Mouse (Mus musculus) midbrain, embryonic 11.5 days (tissue): ENCODE measurements around the gene Etv6. TPM values are rescaled to one million over a fixed set of nuclear protein-coding genes. Genes with fewer than 3 reads are reported as not detected.

Experiments
- ATAC-seq: fragments of 200-750 bp; cut with Nextera tagmentation; 2 replicates; pipeline ENCODE4 v1.8.0; 2017; ENCODE audit warnings: moderate TSS enrichment, moderate library complexity; ENCODE audit not compliant: low FRiP score
- DNase-seq: peaks from one replicate; pipeline ENCODE4 v3.0.0; 2015; ENCODE audit warnings: low spot score; ENCODE audit errors: missing footprints
- H3K27ac ChIP-seq: fragments of 300-500 bp; sonication (generic); 2 replicates; pipeline ENCODE4 v1.5.1; 2014; ENCODE audit warnings: low read depth, low read length
- H3K27me3 ChIP-seq: fragments of 300-500 bp; sonication (generic); 2 replicates; pipeline ENCODE4 v1.6.1; 2014; ENCODE audit warnings: mild to moderate bottlenecking, low read length, moderate library complexity, mixed read lengths; ENCODE audit not compliant: control insufficient read depth, insufficient read depth
- H3K36me3 ChIP-seq: fragments of 300-500 bp; sonication (generic); 2 replicates; pipeline ENCODE4 v1.6.1; 2014; ENCODE audit warnings: mild to moderate bottlenecking, low read length, moderate library complexity, mixed read lengths; ENCODE audit not compliant: control insufficient read depth, insufficient read depth
- H3K4me1 ChIP-seq: fragments of 300-500 bp; sonication (generic); 2 replicates; pipeline ENCODE4 v1.6.1; 2014; ENCODE audit warnings: low read length; ENCODE audit not compliant: control insufficient read depth, insufficient read depth
- H3K4me2 ChIP-seq: fragments of 300-500 bp; sonication (generic); 2 replicates; pipeline ENCODE4 v1.6.1; 2014; ENCODE audit warnings: mild to moderate bottlenecking, moderate library complexity
- H3K4me3 ChIP-seq: fragments of 300-500 bp; sonication (generic); 2 replicates; pipeline ENCODE4 v1.5.1; 2014; ENCODE audit warnings: low read depth, low read length
- H3K9ac ChIP-seq: fragments of 300-500 bp; sonication (generic); 2 replicates; pipeline ENCODE4 v1.6.1; 2014; ENCODE audit warnings: low read length
- H3K9me3 ChIP-seq: fragments of 300-500 bp; sonication (generic); 2 replicates; pipeline ENCODE4 v1.6.1; 2016; ENCODE audit warnings: low read length; ENCODE audit not compliant: control insufficient read depth
- WGBS: fragments of 180-500 bp; shearing (Covaris S2); extraction: QIAGEN DNeasy Blood & Tissue Kit; methylation state at CpG from one replicate; pipeline ENCODE4 v1.1.7; 2014; 5-methylcytosine and 5-hydroxymethylcytosine counted together
- polyA plus RNA-seq: library from polyadenylated mRNA; unstranded; fragments of >200 nt; fragmentation: Nextera tagmentation; extraction: Ambion mirVana; gene quantifications from 2 replicates; pipeline ENCODE4 v1.2.1, GENCODE M21; 2014

Etv6 gene
- polyA plus RNA-seq, 1 experiment from 2014 or later, result 14.0 TPM

DNA sequence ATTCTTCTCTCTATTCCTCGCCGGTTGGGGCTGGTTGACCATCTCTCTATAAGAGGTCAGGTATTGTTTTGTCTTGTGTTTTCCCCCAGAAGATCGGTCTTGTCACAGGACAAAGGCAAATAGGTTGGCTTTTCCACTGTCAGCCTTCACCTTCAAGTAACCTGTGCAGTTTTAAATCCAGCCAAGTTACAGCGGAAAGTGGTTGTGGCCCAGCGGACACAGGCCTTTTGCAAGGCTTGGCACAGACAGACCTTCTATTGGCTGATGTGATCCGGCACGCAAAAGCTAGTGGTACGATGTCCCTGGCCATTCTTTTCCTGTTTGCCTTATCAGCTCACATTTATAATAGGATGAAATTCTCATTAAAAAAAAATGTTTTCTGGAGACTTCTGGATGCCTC is 3.9 kb downstream of the Etv6 start:
- 85% methylated on average over 8 of the region's 8 CpGs for WGBS

DNA sequence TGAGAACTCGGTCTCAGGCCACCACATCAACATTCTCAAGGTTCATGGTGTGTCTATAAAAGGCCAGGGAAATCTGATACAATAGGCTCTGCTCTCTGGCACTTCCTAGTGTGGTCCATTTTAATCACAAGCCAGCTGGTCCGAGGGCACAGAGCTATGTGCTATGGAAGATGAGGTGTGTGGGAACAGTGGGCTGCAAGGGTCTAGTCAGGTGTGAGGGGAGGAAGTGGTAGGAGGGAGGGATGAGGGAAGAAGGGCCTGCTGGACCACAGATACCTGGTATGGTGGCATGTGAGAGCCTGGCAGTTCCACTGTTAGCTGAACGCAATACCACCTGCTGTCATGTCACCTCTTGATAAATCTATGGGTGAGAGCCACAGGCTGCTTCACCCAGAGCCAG is 4.8 kb downstream of the Etv6 start:
- H3K36me3 ChIP-seq, result no peaks in the 10 kb centered on the region
- no peak overlapping the region for H3K27ac ChIP-seq
- ATAC-seq (no peak), DNase-seq (no peak)
- H3K9ac ChIP-seq, result no peak overlapping the region
- H3K4me3 ChIP-seq, result no peak overlapping the region
- H3K9me3 ChIP-seq, result no peaks in the 10 kb centered on the region
- 75% methylated on average over 3 of the region's 3 CpGs for WGBS
- H3K4me2 ChIP-seq, result no peak overlapping the region
- H3K4me1 ChIP-seq, result peaks cover 33% of the 10 kb centered on the region
- H3K27me3 ChIP-seq, result no peaks in the 10 kb centered on the region

More for the DNA sequence above, 3.9 kb downstream of the Etv6 start:
- no peak overlapping the region for H3K9ac ChIP-seq
- H3K4me3 ChIP-seq, result no peak overlapping the region
- no peak overlapping the region for H3K27ac ChIP-seq
- ATAC-seq (no peak), DNase-seq (no peak)
- H3K36me3 ChIP-seq, result no peaks in the 10 kb centered on the region
- H3K9me3 ChIP-seq, result no peaks in the 10 kb centered on the region
- no peaks in the 10 kb centered on the region for H3K27me3 ChIP-seq
- no peak overlapping the region for H3K4me2 ChIP-seq
- peaks cover 32% of the 10 kb centered on the region for H3K4me1 ChIP-seq

DNA sequence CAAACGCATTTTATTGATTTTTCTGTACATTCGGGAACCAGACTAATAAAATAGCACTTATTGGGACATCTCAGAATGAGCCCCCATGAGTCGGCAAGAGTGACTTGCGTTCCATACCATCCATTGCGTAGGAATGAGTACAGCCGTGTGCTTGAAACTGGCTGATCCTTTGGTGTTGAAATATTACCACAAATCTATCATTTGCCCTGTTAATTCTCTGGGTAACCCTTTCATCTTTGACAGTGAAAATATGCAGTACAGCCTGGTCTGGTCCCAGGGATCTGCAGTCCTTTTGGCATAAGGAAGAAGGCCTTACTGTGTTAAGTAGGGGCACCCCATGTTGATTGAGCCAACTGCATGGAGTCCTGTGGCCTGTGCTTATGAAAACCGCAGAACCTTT is 5.8 kb downstream of the Etv6 start:
- Histone ChIP-seq H3K9ac (no peak overlapping the region), H3K9me3 (no peaks in the 10 kb centered on the region), H3K4me3 (no peak overlapping the region), H3K27ac (no peak overlapping the region), H3K36me3 (no peaks in the 10 kb centered on the region), H3K27me3 (no peaks in the 10 kb centered on the region), H3K4me1 (peaks cover 36% of the 10 kb centered on the region), H3K4me2 (no peak overlapping the region)
- 90% methylated on average over 7 of the region's 7 CpGs for WGBS
- ATAC-seq, result no peak
- no peak for DNase-seq

DNA sequence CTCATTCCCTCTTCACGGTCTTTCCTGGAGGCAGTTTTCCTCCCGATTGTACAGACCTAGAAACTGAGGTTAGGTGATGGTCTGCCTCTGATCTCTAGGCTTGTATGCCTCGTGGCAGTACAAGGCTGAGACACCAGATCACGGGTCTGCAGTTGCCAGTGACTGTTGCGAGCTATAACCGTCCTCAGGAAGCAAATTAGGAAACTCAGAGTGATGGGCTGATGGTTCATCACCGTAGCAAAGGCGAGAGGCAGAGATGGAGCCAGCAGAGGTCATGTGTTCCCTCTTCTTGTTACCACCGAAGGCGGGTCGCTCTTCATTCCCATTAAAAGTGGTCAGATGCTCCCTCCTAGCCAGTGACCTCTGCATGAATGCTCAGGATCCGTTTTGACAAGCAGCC is 6.4 kb downstream of the Etv6 start:
- Histone ChIP-seq H3K36me3 (no peaks in the 10 kb centered on the region), H3K9ac (no peak overlapping the region), H3K27me3 (no peaks in the 10 kb centered on the region), H3K9me3 (no peaks in the 10 kb centered on the region), H3K4me1 (peaks cover 35% of the 10 kb centered on the region), H3K27ac (no peak overlapping the region), H3K4me3 (no peak overlapping the region), H3K4me2 (no peak overlapping the region)
- 69% methylated on average over 12 of the region's 12 CpGs for WGBS
- DNase-seq, result no peak
- no peak for ATAC-seq

DNA sequence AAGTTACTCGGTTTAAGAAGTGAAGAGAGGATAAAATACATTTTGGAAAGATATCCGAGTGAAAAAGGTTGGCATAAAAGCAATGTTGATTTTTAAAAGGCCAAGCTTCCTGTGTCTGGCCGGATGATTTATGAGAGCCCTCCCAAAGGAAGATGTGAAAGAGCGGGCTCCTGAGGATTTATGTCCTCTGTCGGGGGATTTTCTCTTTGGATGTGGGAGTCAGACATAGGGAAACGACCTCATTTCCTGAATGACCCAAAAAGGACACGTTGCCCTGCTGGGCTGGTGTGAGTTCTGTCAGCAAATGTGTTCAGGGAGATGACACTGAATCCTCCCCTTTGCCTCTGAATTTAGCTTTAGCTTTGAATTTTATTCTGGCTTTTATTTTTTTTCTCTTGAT is 8.0 kb downstream of the Etv6 start:
- Histone ChIP-seq H3K9me3 (no peaks in the 10 kb centered on the region), H3K4me1 (peaks cover 20% of the 10 kb centered on the region), H3K4me3 (no peak overlapping the region), H3K9ac (no peak overlapping the region), H3K27ac (no peak overlapping the region), H3K4me2 (no peak overlapping the region), H3K36me3 (no peaks in the 10 kb centered on the region), H3K27me3 (no peaks in the 10 kb centered on the region)
- 66% methylated on average over 7 of the region's 7 CpGs for WGBS
- ATAC-seq (no peak), DNase-seq (no peak)

DNA sequence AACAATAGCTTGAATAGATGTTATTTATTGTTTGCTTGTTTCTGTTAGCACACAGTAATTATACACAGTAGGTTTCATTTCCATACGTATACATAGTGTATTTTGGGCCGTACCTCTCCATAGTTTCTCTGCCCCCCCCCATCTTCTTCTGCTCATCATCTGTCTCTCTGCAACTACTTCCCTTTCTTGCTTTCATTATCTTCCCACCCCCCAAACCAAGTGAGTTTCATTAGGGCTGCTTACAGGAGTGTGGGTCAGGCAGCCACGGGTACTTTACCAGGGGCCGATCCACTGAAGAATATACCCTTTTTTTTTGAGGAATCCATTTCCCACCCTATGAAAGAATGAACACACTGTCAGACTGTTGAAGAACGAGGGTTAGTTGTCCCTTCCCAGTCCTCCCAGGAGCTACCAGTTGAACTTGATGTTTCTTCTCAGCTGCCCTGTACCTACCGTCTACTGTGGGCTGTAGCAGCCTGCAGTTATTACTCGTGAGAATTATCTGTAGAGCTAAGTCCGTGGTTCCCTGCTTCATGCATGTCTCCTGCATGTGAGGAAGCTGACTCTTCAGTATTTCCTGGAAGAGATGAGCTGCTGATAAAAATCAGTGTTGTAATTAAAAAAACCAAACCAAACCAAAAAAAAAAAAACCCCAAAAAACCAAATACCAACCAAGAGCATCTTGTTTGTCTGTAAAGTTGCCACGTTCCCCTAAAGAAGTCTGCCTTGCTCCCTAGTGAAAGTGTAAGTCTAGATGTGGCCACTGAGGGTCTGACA is 9.8 kb downstream of the Etv6 start:
- peaks cover 14% of the 10 kb centered on the region for H3K4me1 ChIP-seq
- no peaks in the 10 kb centered on the region for H3K36me3 ChIP-seq
- no peak for DNase-seq
- no peaks in the 10 kb centered on the region for H3K9me3 ChIP-seq
- no peak overlapping the region for H3K9ac ChIP-seq
- H3K4me2 ChIP-seq, result no peak overlapping the region
- ATAC-seq, result no peak
- no peaks in the 10 kb centered on the region for H3K27me3 ChIP-seq
- no peak overlapping the region for H3K27ac ChIP-seq
- H3K4me3 ChIP-seq, result no peak overlapping the region
- WGBS, result 90% methylated on average over 9 of the region's 9 CpGs

DNA sequence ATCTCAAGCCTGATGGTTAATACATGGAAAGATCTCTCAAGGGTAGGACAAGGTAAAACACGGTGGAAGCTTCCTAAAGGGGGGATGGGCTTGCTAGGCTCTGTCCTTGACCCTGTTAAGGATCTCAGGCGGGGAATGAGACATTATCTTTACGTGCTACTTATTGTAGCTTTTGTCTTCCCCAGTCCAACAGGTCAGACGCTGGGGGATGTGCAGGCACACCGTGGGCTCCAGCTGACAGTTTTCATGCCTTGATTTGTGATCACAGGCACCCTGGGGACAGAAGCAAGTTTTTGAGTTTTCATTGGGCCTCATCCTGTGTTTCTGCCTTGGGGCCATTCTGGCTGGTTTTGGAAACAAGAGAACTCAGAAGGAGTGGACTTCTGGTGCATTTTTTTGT is 10.6 kb downstream of the Etv6 start:
- DNase-seq (no peak), ATAC-seq (no peak)
- Histone ChIP-seq H3K27me3 (no peaks in the 10 kb centered on the region), H3K9me3 (no peaks in the 10 kb centered on the region), H3K9ac (no peak overlapping the region), H3K4me3 (no peak overlapping the region), H3K36me3 (no peaks in the 10 kb centered on the region), H3K4me1 (peaks cover 14% of the 10 kb centered on the region), H3K4me2 (no peak overlapping the region), H3K27ac (no peak overlapping the region)
- 51% methylated on average over 5 of the region's 5 CpGs for WGBS

DNA sequence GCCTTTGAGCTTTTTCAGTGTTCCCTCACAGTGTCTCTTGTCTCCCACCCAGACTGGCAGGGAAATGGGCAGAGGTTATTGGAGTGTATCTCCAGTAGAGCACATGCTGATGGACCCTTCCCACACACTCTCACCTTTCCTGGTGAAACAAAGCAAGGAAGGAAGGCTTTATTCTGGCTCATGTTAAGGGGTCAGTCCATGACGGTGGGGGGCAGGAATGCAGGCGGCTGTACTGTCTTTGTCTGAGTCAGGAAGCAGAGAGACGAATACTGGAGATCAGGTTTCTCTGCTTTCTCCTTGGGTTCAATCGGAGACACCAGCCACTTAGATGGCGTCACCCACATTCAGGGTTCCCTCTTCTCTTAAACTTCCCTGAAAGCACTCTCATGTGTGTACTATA is 11.7 kb downstream of the Etv6 start:
- Histone ChIP-seq H3K9ac (no peak overlapping the region), H3K4me3 (no peak overlapping the region), H3K36me3 (no peaks in the 10 kb centered on the region), H3K27ac (no peak overlapping the region), H3K27me3 (no peaks in the 10 kb centered on the region), H3K9me3 (no peaks in the 10 kb centered on the region), H3K4me2 (no peak overlapping the region), H3K4me1 (peaks cover 12% of the 10 kb centered on the region)
- 74% methylated on average over 5 of the region's 5 CpGs for WGBS
- ATAC-seq, result no peak
- DNase-seq, result no peak

DNA sequence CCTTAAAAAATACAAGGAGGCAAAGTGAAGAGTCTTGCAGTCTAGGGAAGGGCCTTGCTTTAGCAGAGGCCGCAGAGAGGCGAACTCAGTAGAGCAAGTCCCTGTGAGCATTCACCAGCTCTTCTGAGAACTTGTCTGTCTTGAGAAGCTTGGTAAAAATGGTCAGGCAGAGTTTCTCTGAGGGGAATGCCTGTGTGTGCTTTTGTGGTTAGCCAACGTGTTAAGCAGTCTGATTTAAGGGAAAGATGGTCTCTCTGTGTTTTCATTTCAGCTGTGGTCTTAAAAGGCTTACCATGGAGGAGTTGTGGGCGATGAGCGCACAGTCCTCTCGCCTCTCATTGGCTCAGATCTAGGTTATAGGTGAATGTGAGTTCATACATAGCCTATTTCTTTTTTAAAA is 12.5 kb downstream of the Etv6 start:
- Histone ChIP-seq H3K36me3 (no peaks in the 10 kb centered on the region), H3K4me2 (no peak overlapping the region), H3K27ac (no peak overlapping the region), H3K27me3 (no peaks in the 10 kb centered on the region), H3K9me3 (no peaks in the 10 kb centered on the region), H3K9ac (no peak overlapping the region), H3K4me3 (no peak overlapping the region), H3K4me1 (peaks cover 12% of the 10 kb centered on the region)
- no peak for DNase-seq
- WGBS, result 90% methylated on average over 6 of the region's 6 CpGs
- no peak for ATAC-seq
